Mouse (Mus musculus) bone marrow macrophage, adult 2 months (primary cell): ENCODE measurements around the gene Tas2r116. TPM values are rescaled to one million over a fixed set of nuclear protein-coding genes. Genes with fewer than 3 reads are reported as not detected.

ENCODE experiments used
- H3K27ac ChIP-seq: 2 replicates; pipeline ENCODE4 v1.5.1; 2012; ENCODE audit warnings: low read depth, low read length; ENCODE audit not compliant: insufficient read depth
- H3K4me1 ChIP-seq: 2 replicates; pipeline ENCODE4 v1.6.1; 2012; ENCODE audit warnings: low read length; ENCODE audit not compliant: control insufficient read depth, insufficient read depth
- H3K4me3 ChIP-seq: 2 replicates; pipeline ENCODE4 v1.5.1; 2012; ENCODE audit warnings: mild to moderate bottlenecking, low read length, moderate library complexity; ENCODE audit not compliant: insufficient read depth
- CTCF ChIP-seq: IDR thresholded peaks from 2 replicates; pipeline ENCODE4 v1.5.1; 2012; ENCODE audit warnings: low read depth, mild to moderate bottlenecking, low read length, moderate library complexity
- POLR2A ChIP-seq: IDR thresholded peaks from 2 replicates; pipeline ENCODE4 v1.6.1; 2012; ENCODE audit warnings: mild to moderate bottlenecking, low read depth, low read length, borderline replicate concordance
- polyA plus RNA-seq: library from polyadenylated mRNA; stranded (reverse); fragments of >200 nt; gene quantifications from 2 replicates; pipeline ENCODE4 v1.2.4, GENCODE M21; 2012; ENCODE audit not compliant: missing spikeins, insufficient read depth, insufficient read length

Gene Tas2r116
- polyA plus RNA-seq = not detected in 2 replicates

GRCm38 (mm10) chr6:132855138-132855537 lies at the start of gene Tas2r116:
TSS of gene Tas2r116 (plus strand) at chr6:132855438.
- no peak for TF ChIP-seq CTCF
- Histone ChIP-seq H3K4me1 (no peaks in the 10 kb centered on the region), H3K4me3 (no peak within 1 kb of the TSS), H3K27ac (no peak within 1 kb of the TSS)

GRCm38 (mm10) chr6:132846842-132847241 lies 8.4 kb upstream of the Tas2r116 start, which contains the start of gene Tas2r123:
TSS of gene Tas2r123 (plus strand) at chr6:132847142.
- no peak for TF ChIP-seq CTCF
- no peak for TF ChIP-seq POLR2A
- Histone ChIP-seq H3K4me1 (no peaks in the 10 kb centered on the region), H3K4me3 (no peak within 1 kb of the TSS), H3K27ac (no peak within 1 kb of the TSS)

- Histone ChIP-seq H3K4me1 (no peaks in the 10 kb centered on the region), H3K27ac (no peak within 1 kb of the TSS), H3K4me3 (no peak within 1 kb of the TSS)
- TF ChIP-seq POLR2A (no peak), CTCF (no peak)
These were observed 12.5 kb downstream of the Tas2r116 start, which contains the start of gene Tas2r110 for GRCm38 (mm10) chr6:132867708-132868107. TSS of gene Tas2r110 (plus strand) at chr6:132868008.

- no peaks in the 10 kb centered on the region for H3K4me1 ChIP-seq
- H3K4me3 ChIP-seq = no peak within 1 kb of the TSS
- TF ChIP-seq POLR2A = no peak
- no peak for TF ChIP-seq CTCF
- H3K27ac ChIP-seq = no peak within 1 kb of the TSS
These were observed 37.5 kb downstream of the Tas2r116 start, which contains the start of gene Tas2r113 for GRCm38 (mm10) chr6:132892711-132893110. TSS of gene Tas2r113 (plus strand) at chr6:132893011.

Other genes starting within 250 kb of the Tas2r116 start
- gene A630073D07Rik, start 203.9 kb upstream of the Tas2r116 start, polyA plus RNA-seq = not detected in 2 replicates
- gene Tas2r120, start 198.5 kb upstream of the Tas2r116 start, polyA plus RNA-seq = not detected in 2 replicates
- gene Tas2r121, start 154.4 kb upstream of the Tas2r116 start, polyA plus RNA-seq = not detected in 2 replicates
- not detected in 2 replicates for gene Tas2r122, start 143.5 kb upstream of the Tas2r116 start, polyA plus RNA-seq
- gene Tas2r115, start 117.4 kb upstream of the Tas2r116 start, polyA plus RNA-seq = not detected in 2 replicates
- not detected in 2 replicates for gene Tas2r124, start 100.7 kb upstream of the Tas2r116 start, polyA plus RNA-seq
- not detected in 2 replicates for gene Tas2r102, start 93.3 kb upstream of the Tas2r116 start, polyA plus RNA-seq
- not detected in 2 replicates for gene Tas2r136, start 77.3 kb upstream of the Tas2r116 start, polyA plus RNA-seq
- not detected in 2 replicates for gene Tas2r117, start 52.6 kb upstream of the Tas2r116 start, polyA plus RNA-seq
- gene Tas2r123, start 8.3 kb upstream of the Tas2r116 start, polyA plus RNA-seq = not detected in 2 replicates
- not detected in 2 replicates for gene Tas2r110, start 12.6 kb downstream of the Tas2r116 start, polyA plus RNA-seq
- gene Tas2r113, start 37.6 kb downstream of the Tas2r116 start, polyA plus RNA-seq = not detected in 2 replicates
- gene Tas2r125, start 54.2 kb downstream of the Tas2r116 start, polyA plus RNA-seq = not detected in 2 replicates
- gene Tas2r129, start 95.7 kb downstream of the Tas2r116 start, polyA plus RNA-seq = not detected in 2 replicates
- not detected in 2 replicates for gene Tas2r131, start 102.5 kb downstream of the Tas2r116 start, polyA plus RNA-seq
- not detected in 2 replicates for gene Tas2r109, start 125.5 kb downstream of the Tas2r116 start, polyA plus RNA-seq
- gene Tas2r103, start 181.7 kb downstream of the Tas2r116 start, polyA plus RNA-seq = not detected in 2 replicates
- not detected in 2 replicates for gene Tas2r140, start 200.4 kb downstream of the Tas2r116 start, polyA plus RNA-seq
- 38.8 and 45.5 TPM in 2 replicates for gene Smim10l1, start 249.5 kb downstream of the Tas2r116 start, polyA plus RNA-seq